Mouse (Mus musculus) midbrain, embryonic 16.5 days (tissue): ENCODE results near the gene Fat1. TPM values are rescaled to one million over a fixed set of nuclear protein-coding genes. Genes with fewer than 3 reads are reported as not detected.
"Not testable (repeated sequence)": the region's sequence is repeated elsewhere in the genome, so short reads cannot be mapped to it uniquely, and the experiment has no call there.

Source experiments
- ATAC-seq: fragments of 200-750 bp; cut with Nextera tagmentation; 2 replicates; pipeline ENCODE4 v1.8.0; 2017; ENCODE audit warnings: moderate TSS enrichment
- H3K27ac ChIP-seq: fragments of 300-500 bp; sonication (generic); 2 replicates; pipeline ENCODE4 v1.5.1; 2014; ENCODE audit warnings: mild to moderate bottlenecking, low read length, mixed read lengths
- H3K27me3 ChIP-seq: fragments of 300-500 bp; sonication (generic); 2 replicates; pipeline ENCODE4 v1.6.1; 2014; ENCODE audit warnings: low read depth, low read length, mixed read lengths; ENCODE audit not compliant: control insufficient read depth, insufficient read depth
- H3K36me3 ChIP-seq: fragments of 300-500 bp; sonication (generic); 2 replicates; pipeline ENCODE4 v1.6.1; 2014; ENCODE audit warnings: mild to moderate bottlenecking, low read length, moderate library complexity, mixed read lengths; ENCODE audit not compliant: control insufficient read depth, insufficient read depth
- H3K4me1 ChIP-seq: fragments of 300-500 bp; sonication (generic); 2 replicates; pipeline ENCODE4 v1.6.1; 2014; ENCODE audit warnings: mild to moderate bottlenecking, low read length, mixed read lengths; ENCODE audit not compliant: control insufficient read depth, insufficient read depth
- H3K4me2 ChIP-seq: fragments of 300-500 bp; sonication (generic); 2 replicates; pipeline ENCODE4 v1.6.1; 2014; ENCODE audit warnings: mild to moderate bottlenecking, low read length, mixed read lengths
- H3K4me3 ChIP-seq: fragments of 300-500 bp; sonication (generic); 2 replicates; pipeline ENCODE4 v1.5.1; 2014; ENCODE audit warnings: low read depth, mild to moderate bottlenecking, low read length, moderate library complexity, mixed read lengths
- H3K9ac ChIP-seq: fragments of 300-500 bp; sonication (generic); 2 replicates; pipeline ENCODE4 v1.6.1; 2014; ENCODE audit warnings: low read depth, low read length, mixed read lengths
- H3K9me3 ChIP-seq: fragments of 300-500 bp; sonication (generic); replicated peaks from 2 replicates; pipeline ENCODE4 v1.6.1; 2014; ENCODE audit warnings: mild to moderate bottlenecking, low read length, mixed read lengths; ENCODE audit not compliant: control insufficient read depth, poor library complexity, severe bottlenecking
- WGBS: fragments of 180-500 bp; shearing (Covaris S2); extraction: QIAGEN DNeasy Blood & Tissue Kit; methylation state at CpG from one replicate; pipeline ENCODE4 v1.1.7; 2014; 5-methylcytosine and 5-hydroxymethylcytosine counted together
- polyA plus RNA-seq: library from polyadenylated mRNA; unstranded; fragments of >200 nt; fragmentation: Nextera tagmentation; extraction: Ambion mirVana; gene quantifications from 2 replicates; pipeline ENCODE4 v1.2.1, GENCODE M21; 2015

The Fat1 gene
- polyA plus RNA-seq, 1 experiment from 2014 or later, result 13.9 TPM

DNA sequence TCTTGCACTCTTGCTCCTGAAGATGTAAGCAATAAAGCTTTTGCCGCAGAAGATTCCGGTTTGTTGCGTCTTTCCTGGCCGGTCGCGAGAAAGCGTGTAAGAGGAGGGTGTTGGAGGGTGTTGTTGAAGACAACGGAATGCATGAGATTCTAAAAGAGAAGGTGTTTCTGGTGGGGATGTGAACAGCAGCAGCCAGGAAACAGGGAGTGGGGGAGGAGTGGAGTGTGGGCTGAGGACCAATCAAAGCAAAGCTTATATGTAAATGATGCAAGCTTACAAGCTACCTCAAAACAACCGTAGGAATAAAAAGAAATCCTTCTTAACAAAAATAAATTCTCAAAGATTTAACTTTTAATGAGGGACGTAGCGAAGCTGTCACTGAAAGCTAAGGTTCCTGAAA is 127.1 kb downstream of the Fat1 start:
- no peak overlapping the region for H3K9ac ChIP-seq
- H3K4me2 ChIP-seq, result no peak overlapping the region
- H3K4me3 ChIP-seq, result no peak overlapping the region
- WGBS, result 91% methylated on average over 11 of the region's 11 CpGs
- H3K27ac ChIP-seq, result no peak overlapping the region
- no peaks in the 10 kb centered on the region for H3K9me3 ChIP-seq
- no peaks in the 10 kb centered on the region for H3K27me3 ChIP-seq
- H3K4me1 ChIP-seq, result no peaks in the 10 kb centered on the region
- no peak for ATAC-seq
- no peaks in the 10 kb centered on the region for H3K36me3 ChIP-seq

DNA sequence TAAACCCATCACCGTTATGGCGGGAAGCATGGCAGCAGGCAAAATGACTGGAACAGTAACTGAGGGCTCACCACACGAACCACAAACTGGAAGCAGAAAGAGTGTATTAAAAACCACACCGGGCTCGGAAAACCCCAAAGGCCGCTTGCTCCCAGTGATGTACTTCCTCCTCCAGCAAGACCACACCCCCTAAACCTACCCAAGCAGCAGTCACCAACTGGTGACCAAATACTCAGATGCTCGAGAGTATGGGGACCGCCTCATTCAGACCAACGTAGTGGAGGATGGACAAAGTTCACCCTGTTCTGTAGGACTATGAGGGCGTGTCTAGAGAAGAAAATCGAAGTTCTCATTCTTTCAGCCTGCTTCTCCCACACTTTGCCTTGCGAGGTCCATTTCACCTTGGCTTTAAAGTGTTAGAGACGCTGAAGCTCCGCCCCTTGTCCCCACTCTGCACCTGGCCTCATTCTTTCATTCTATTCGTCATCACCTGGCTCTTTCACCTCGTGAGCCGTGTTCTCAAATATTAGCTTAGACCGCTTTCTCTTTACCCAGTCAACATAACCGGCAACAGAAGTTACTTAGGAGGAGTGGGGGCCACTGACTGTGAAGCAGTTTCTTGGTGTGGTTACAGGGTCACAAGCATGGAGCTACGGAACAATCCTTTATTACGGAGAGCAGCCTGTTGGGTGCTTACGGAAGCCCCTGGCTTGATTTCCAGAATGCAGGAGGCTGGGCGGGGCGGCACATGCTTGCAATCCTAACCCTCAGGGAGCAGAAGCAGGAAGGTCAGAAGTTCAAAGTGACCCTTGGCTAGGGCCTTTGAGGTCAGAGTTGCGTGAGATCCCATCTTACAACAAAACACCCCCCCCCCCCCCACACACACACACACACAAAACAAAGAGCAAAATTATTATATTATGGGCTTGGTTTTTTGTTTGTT is 128.0 kb downstream of the Fat1 start:
- no peak overlapping the region for H3K9ac ChIP-seq
- H3K27ac ChIP-seq, result no peak overlapping the region
- H3K36me3 ChIP-seq, result no peaks in the 10 kb centered on the region
- no peaks in the 10 kb centered on the region for H3K9me3 ChIP-seq
- no peak overlapping the region for H3K4me2 ChIP-seq
- H3K4me3 ChIP-seq, result no peak overlapping the region
- no peaks in the 10 kb centered on the region for H3K27me3 ChIP-seq
- ATAC-seq, result no peak
- no peaks in the 10 kb centered on the region for H3K4me1 ChIP-seq
- 80% methylated on average over 25 of the region's 25 CpGs for WGBS

DNA sequence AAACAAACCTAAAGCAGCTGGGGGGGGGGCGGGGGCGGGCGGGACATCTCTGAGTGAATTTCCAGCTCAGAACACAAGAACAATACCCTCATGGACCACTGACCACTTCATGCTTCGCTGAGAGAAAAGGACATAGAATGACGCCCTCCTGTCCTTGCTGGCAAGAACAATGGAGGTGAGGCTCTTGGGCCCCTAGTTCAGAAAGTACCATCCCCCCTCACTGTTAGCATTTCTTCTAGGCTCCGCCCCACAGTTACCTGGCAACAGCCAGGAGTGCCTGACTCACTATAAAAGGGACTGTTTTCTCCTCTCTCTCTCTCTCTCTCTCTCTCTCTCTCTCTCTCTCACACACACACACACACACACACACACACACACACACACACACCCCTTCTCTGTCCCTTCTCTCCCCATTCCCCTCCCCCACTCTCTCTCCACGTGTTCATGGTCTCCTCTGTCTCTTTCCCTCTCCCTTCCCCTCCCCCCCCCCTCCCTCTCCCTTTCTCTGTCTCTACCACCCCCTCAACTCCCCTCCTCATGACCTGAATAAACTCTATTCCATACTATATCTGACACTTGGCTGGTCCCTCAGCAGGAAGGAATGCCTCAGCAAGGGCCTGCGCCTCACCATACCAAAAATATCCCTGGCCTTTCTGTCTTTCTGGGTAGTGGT is 129.1 kb downstream of the Fat1 start:
- ATAC-seq, result no peak
- H3K27ac ChIP-seq, result no peak overlapping the region
- H3K27me3 ChIP-seq, result no peaks in the 10 kb centered on the region
- H3K4me1 ChIP-seq, result no peaks in the 10 kb centered on the region; the same call in 1 of the 2 replicates
- no peak overlapping the region for H3K9ac ChIP-seq
- H3K36me3 ChIP-seq, result no peaks in the 10 kb centered on the region
- no peak overlapping the region for H3K4me3 ChIP-seq
- WGBS, result 22% methylated on average over 8 of the region's 8 CpGs
- H3K4me2 ChIP-seq, result no peak overlapping the region
- H3K9me3 ChIP-seq, result no peaks in the 10 kb centered on the region

DNA sequence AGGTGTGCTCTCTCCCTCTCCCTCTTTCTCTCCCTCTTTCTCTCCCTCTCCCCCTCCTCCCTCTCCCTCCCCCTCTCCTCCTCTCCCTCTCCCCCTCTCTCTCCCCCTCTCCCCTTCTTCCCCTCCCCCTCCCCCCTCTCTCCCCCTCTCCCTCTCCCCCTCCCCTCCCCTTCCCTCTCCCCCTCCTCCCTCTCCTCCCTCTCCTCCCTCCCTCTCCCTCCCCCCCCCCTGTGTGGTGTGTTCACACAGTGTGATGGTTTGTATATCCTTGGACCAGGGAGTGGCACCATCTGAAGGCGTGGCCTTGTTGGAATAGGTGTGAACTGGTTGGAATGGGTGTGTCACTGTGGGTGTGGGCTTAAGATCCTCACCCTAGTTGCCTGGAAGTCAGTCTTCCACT is 130.1 kb downstream of the Fat1 start:
- 100% methylated on average over 1 of the region's 1 CpGs for WGBS
- not testable (repeated sequence) for H3K4me3 ChIP-seq, ATAC-seq, H3K4me2 ChIP-seq, H3K27me3 ChIP-seq, H3K4me1 ChIP-seq, H3K36me3 ChIP-seq, H3K27ac ChIP-seq, H3K9ac ChIP-seq, H3K9me3 ChIP-seq

DNA sequence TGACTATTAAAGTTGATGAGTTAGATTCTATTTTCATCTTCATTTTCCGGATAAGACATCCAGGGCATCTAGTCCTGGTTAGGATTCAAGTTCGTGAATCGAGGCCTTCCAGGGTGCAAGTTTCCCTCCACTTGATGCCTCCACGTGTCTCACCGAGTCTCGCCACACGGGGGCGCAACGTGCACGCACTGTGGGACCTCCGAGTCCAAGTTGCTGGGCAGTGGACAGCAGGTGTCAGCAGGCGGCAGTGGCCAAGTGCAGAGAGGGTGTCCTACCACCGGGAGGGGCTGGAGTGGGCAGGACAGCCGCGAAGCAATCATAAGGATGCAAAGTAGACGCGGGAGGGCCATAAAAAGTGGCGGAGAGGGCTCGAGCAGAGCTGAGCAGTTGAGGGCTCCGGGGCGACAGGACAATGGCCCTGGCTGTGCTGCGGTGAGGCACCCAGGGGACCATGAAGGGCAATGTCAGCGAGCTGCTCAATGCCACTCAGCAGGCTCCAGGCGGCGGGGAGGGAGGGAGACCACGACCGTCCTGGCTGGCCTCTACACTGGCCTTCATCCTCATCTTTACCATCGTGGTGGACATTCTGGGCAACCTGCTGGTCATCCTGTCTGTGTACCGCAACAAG is 133.6 kb downstream of the Fat1 start, which contains the start of gene Mtnr1a:
Gene Mtnr1a (plus strand): TSS at position 379 of the 628 bp plus-strand sequence.
- H3K4me3 ChIP-seq, result peak within 1 kb of the TSS; percentile 41
- H3K27ac ChIP-seq, result no peak within 1 kb of the TSS
- H3K36me3 ChIP-seq, result no peaks in the 10 kb centered on the region
- peak within 1 kb of the TSS; percentile 61 for H3K9ac ChIP-seq
- H3K4me2 ChIP-seq, result peak within 1 kb of the TSS; percentile 86
- no peaks in the 10 kb centered on the region for H3K9me3 ChIP-seq
- H3K4me1 ChIP-seq, result no peaks in the 10 kb centered on the region; the same call in 1 of the 2 replicates
- H3K27me3 ChIP-seq, result no peaks in the 10 kb centered on the region
- WGBS, result 7% methylated on average over 29 of the region's 29 CpGs
- ATAC-seq, result peak; percentile 92

DNA sequence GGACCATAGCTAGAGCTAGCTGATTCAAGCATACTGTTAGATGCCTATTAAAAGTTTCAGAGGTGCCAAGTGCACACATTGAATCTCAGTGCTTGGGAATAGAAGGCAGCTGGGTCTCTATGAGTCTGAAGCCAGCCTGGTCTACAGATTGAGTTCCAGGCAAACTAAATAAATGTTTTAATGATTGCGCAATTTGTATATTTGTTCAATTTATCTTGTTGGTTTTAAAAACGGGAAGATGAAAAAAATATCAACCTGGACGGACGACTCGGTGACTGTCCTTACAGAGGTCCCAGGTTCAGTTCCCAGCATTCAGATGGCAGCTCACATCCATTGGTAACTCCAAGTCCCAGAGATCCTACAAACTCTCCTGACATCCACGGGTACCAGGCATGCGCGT is 135.7 kb downstream of the Fat1 start:
- no peaks in the 10 kb centered on the region for H3K27me3 ChIP-seq
- H3K27ac ChIP-seq, result no peak overlapping the region
- H3K9ac ChIP-seq, result no peak overlapping the region
- 97% methylated on average over 8 of the region's 8 CpGs for WGBS
- no peak overlapping the region for H3K4me3 ChIP-seq
- no peak overlapping the region for H3K4me2 ChIP-seq
- no peaks in the 10 kb centered on the region for H3K9me3 ChIP-seq
- ATAC-seq, result no peak
- H3K4me1 ChIP-seq, result no peaks in the 10 kb centered on the region; the same call in 1 of the 2 replicates
- no peaks in the 10 kb centered on the region for H3K36me3 ChIP-seq

DNA sequence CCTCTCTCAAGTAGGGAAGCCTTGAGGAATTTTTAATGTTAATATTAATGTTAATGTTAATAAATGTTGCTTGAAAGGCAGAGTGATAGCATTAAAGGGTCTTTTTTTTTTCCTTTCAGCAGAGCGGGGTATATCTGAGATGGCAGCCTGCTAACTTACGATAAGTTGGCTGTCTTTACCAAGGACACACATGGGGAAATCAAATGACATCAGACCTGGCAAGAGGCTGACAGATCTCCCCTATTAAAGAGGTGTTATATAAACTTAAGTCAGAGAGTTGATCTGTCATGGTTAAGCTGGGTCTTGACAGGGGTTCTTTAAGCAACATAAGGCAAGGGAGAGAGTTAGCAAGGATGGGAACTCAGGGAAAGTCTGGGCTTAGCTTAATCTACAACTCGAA is 145.6 kb downstream of the Fat1 start:
- no peak overlapping the region for H3K4me3 ChIP-seq
- 87% methylated on average over 3 of the region's 3 CpGs for WGBS

DNA sequence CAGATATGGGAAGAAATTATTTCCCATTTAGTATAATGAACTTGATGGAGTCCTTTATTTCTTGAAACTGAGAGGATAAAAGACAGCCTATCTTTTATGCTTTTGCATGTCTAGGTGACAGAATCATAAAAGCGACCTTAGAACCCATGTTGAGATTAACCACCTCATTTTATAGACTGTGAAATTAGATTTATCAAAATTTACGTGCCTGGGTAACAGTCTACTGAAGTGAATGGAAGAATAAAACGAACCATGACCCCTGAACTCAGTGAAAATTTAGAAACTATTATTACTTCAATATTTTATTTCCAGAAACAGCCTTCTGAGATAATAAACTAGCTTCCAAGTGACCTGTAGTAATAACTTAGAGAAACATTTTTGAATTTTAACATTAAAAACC is 158.4 kb downstream of the Fat1 start:
- ATAC-seq, result no peak
- WGBS, result 73% methylated on average over 3 of the region's 3 CpGs
- no peak overlapping the region for H3K4me2 ChIP-seq

More for the DNA sequence above, 145.6 kb downstream of the Fat1 start:
- no peaks in the 10 kb centered on the region for H3K4me1 ChIP-seq
- H3K9me3 ChIP-seq, result no peaks in the 10 kb centered on the region
- H3K27me3 ChIP-seq, result no peaks in the 10 kb centered on the region
- H3K36me3 ChIP-seq, result no peaks in the 10 kb centered on the region
- no peak overlapping the region for H3K9ac ChIP-seq
- H3K27ac ChIP-seq, result no peak overlapping the region
- no peak for ATAC-seq
- no peak overlapping the region for H3K4me2 ChIP-seq

More for the DNA sequence above, 158.4 kb downstream of the Fat1 start:
- Histone ChIP-seq H3K36me3 (no peaks in the 10 kb centered on the region), H3K9ac (no peak overlapping the region), H3K4me1 (no peaks in the 10 kb centered on the region), H3K27ac (no peak overlapping the region), H3K4me3 (no peak overlapping the region), H3K9me3 (no peaks in the 10 kb centered on the region), H3K27me3 (no peaks in the 10 kb centered on the region)
